Mouse (Mus musculus): ENCODE data around the gene Polrmt. TPM values are rescaled to one million over a fixed set of nuclear protein-coding genes. Genes with fewer than 3 reads are reported as not detected.
A peak's percentile ranks its signal among the peaks of the same experiment; 100 is the strongest.

Gene Polrmt
- polyA plus RNA-seq, 1 experiment from 2014 or later, result 32.5 TPM

DNA sequence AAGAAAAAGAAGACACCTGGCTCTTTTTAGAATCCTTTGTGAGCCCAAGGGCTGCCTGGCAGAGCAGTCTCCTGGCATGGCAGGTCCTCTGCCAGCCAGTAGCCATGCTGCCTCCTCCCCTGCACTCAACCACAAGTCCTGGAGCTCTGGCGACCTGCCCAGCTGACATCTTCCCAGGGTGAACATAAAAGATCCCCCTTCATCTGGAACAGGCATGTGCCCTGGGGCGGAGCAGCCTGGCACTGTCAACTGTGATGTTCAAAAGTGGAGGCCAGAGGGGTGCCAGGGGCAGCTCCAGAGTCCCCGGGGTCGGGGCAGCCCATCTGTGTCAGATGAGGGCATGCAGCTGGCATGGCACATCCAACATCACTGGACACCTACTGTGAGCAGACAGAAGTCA lies 31.4 kb downstream of the Polrmt start:
- Histone ChIP-seq H3K4me1 (ENCODE audit: control insufficient read depth, insufficient read depth, low read length) (peaks cover 6% of the 10 kb centered on the region; the same call in 1 of the 2 replicates), H3K4me3 (ENCODE audit: low read depth, low read length) (no peak overlapping the region), H3K9me3 (ENCODE audit: control insufficient read depth, low read length) (no peaks in the 10 kb centered on the region), H3K27me3 (replicated peaks; ENCODE audit: control insufficient read depth, insufficient read depth, low read length) (peaks cover 47% of the 10 kb centered on the region), H3K36me3 (ENCODE audit: control insufficient read depth, insufficient read depth, low read length) (peaks cover 23% of the 10 kb centered on the region), H3K9ac (ENCODE audit: low read depth, low read length) (no peak overlapping the region), H3K4me2 (ENCODE audit: low read depth, low read length) (no peak overlapping the region), H3K27ac (replicated peaks; ENCODE audit: low read depth, low read length) (no peak overlapping the region)
- no peak for ATAC-seq (ENCODE audit: low read depth)
- DNase-seq (ENCODE audit: low spot score), result no peak
- 61% methylated on average over 4 of the region's 4 CpGs for WGBS

DNA sequence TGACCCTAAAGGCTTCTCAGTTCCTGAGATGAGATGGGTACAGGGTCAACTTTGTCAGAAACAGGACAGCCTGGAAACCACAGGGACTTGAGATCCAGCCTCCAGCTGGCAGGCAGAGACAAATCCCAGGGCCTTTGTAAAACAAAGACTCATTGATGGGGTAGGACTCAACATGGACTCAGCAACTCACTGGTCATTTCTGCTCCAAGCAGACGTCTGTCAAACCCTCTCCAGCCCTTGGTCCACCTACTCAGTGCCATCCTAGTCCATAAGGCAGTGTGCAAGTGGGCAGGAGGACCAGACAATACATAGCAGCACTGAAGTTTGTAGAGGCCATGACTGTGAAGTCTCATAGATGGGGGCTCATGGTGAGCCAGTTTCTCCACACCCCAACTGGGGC lies 33.2 kb downstream of the Polrmt start:
- ATAC-seq (ENCODE audit: low read depth), result no peak
- 36% methylated on average over 1 of the region's 1 CpGs for WGBS
- H3K27ac ChIP-seq (replicated peaks; ENCODE audit: low read depth, low read length), result no peak overlapping the region
- H3K4me3 ChIP-seq (ENCODE audit: low read depth, low read length), result no peak overlapping the region
- H3K9ac ChIP-seq (ENCODE audit: low read depth, low read length), result no peak overlapping the region
- peaks cover 41% of the 10 kb centered on the region for H3K36me3 ChIP-seq (ENCODE audit: control insufficient read depth, insufficient read depth, low read length)
- no peak for DNase-seq (ENCODE audit: low spot score)
- peaks cover 6% of the 10 kb centered on the region; the same call in 1 of the 2 replicates for H3K4me1 ChIP-seq (ENCODE audit: control insufficient read depth, insufficient read depth, low read length)
- H3K9me3 ChIP-seq (ENCODE audit: control insufficient read depth, low read length), result no peaks in the 10 kb centered on the region
- H3K27me3 ChIP-seq (replicated peaks; ENCODE audit: control insufficient read depth, insufficient read depth, low read length), result peaks cover 37% of the 10 kb centered on the region
- H3K4me2 ChIP-seq (ENCODE audit: low read depth, low read length), result no peak overlapping the region

DNA sequence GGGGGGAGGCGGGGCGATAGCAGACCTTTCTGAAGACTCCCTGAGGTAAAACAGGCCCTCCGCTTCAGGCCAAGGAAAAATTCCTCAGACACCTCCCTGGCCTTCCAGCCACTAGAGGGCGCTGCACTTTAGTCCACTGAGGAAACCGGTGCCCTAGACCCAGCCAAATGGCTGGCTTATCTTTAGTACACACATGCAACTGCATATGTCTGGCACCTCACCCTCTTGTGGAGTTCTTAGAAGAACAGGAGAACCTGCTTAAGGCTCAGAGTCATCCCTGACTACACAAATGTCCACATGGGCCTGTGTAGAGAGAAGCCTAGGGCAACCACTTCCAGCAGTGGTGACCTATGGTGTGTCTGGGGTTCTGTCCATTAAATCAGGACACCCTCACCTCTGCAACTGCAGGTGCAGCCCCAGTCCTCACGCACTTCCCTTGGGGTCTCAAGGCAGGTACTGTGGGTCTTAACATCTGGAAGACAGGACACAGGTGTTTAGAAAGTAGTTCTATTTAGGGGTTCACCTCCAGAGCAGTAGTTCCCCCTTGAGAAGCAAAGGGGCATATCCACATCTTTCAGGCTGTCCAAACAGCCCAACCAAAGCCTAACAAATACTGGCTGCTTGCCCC lies 33.8 kb downstream of the Polrmt start:
- H3K4me3 ChIP-seq (ENCODE audit: low read depth, low read length), result no peak overlapping the region
- H3K9ac ChIP-seq (ENCODE audit: low read depth, low read length), result no peak overlapping the region
- peaks cover 41% of the 10 kb centered on the region for H3K36me3 ChIP-seq (ENCODE audit: control insufficient read depth, insufficient read depth, low read length)
- H3K4me2 ChIP-seq (ENCODE audit: low read depth, low read length), result no peak overlapping the region
- peaks cover 31% of the 10 kb centered on the region for H3K27me3 ChIP-seq (replicated peaks; ENCODE audit: control insufficient read depth, insufficient read depth, low read length)
- DNase-seq (ENCODE audit: low spot score) (peak; percentile 71), ATAC-seq (ENCODE audit: low read depth) (peak; percentile 17; the same call in 1 of the 2 replicates)
- WGBS, result 10% methylated on average over 4 of the region's 6 CpGs
- no peaks in the 10 kb centered on the region for H3K9me3 ChIP-seq (ENCODE audit: control insufficient read depth, low read length)
- peaks cover 6% of the 10 kb centered on the region; the same call in 1 of the 2 replicates for H3K4me1 ChIP-seq (ENCODE audit: control insufficient read depth, insufficient read depth, low read length)
- no peak overlapping the region for H3K27ac ChIP-seq (replicated peaks; ENCODE audit: low read depth, low read length)

DNA sequence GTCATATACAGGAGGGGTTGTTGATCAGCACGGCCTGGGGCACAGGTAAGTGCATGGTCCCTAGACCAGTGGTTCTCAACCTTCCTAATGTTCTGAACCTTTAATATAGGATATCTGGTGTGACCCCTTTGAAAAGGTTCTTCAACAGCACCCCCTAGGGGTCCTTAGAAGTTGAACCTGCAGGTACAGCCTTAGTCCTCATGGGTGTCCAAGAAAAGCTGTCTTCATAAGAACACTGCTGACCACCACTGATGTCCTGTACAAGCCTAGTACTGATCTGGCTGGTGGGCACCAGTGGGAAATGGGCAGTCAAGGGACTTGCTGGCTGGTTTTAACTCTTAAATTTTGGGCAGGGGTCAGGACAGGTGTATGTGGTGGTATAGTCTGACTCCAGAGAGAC lies 34.4 kb downstream of the Polrmt start:
- H3K36me3 ChIP-seq (ENCODE audit: control insufficient read depth, insufficient read depth, low read length), result peaks cover 43% of the 10 kb centered on the region
- no peak overlapping the region for H3K27ac ChIP-seq (replicated peaks; ENCODE audit: low read depth, low read length)
- no peak overlapping the region for H3K9ac ChIP-seq (ENCODE audit: low read depth, low read length)
- H3K27me3 ChIP-seq (replicated peaks; ENCODE audit: control insufficient read depth, insufficient read depth, low read length), result peaks cover 26% of the 10 kb centered on the region
- H3K4me2 ChIP-seq (ENCODE audit: low read depth, low read length), result no peak overlapping the region
- ATAC-seq (ENCODE audit: low read depth), result 0 out of 2 replicates have a peak, but pooled peaks have one; percentile 5
- no peak for DNase-seq (ENCODE audit: low spot score)
- 80% methylated on average over 1 of the region's 1 CpGs for WGBS
- H3K4me1 ChIP-seq (ENCODE audit: control insufficient read depth, insufficient read depth, low read length), result peaks cover 2% of the 10 kb centered on the region; the same call in 1 of the 2 replicates
- H3K9me3 ChIP-seq (ENCODE audit: control insufficient read depth, low read length), result no peaks in the 10 kb centered on the region
- no peak overlapping the region for H3K4me3 ChIP-seq (ENCODE audit: low read depth, low read length)

DNA sequence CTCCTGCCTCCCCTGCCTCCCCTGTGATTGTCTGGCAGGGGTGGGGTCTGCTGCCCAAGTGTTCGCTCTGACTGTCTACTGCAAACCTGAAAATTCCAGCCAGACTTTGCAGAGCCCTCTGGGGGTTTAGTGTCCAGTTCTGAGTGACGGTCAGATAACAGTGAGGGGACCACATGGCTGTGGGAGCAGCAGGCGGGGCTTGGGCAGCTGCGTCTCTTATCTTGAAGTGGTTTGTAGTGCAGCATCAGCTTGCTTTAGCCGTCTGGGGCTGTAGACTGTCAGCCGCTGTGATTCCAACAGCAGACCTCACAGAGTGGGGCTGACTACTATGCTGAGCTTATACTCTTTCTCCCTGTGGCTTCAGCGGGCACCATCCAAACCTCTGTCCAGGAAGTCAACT lies 37.1 kb downstream of the Polrmt start:
- ATAC-seq (ENCODE audit: low read depth) (no peak), DNase-seq (ENCODE audit: low spot score) (no peak)
- H3K27me3 ChIP-seq (replicated peaks; ENCODE audit: control insufficient read depth, insufficient read depth, low read length), result no peaks in the 10 kb centered on the region
- 81% methylated on average over 7 of the region's 7 CpGs for WGBS
- no peak overlapping the region for H3K4me3 ChIP-seq (ENCODE audit: low read depth, low read length)
- H3K4me2 ChIP-seq (ENCODE audit: low read depth, low read length), result no peak overlapping the region
- H3K4me1 ChIP-seq (ENCODE audit: control insufficient read depth, insufficient read depth, low read length), result peaks cover 17% of the 10 kb centered on the region
- no peak overlapping the region for H3K9ac ChIP-seq (ENCODE audit: low read depth, low read length)
- H3K27ac ChIP-seq (replicated peaks; ENCODE audit: low read depth, low read length), result no peak overlapping the region
- H3K36me3 ChIP-seq (ENCODE audit: control insufficient read depth, insufficient read depth, low read length), result peaks cover 48% of the 10 kb centered on the region
- no peaks in the 10 kb centered on the region for H3K9me3 ChIP-seq (ENCODE audit: control insufficient read depth, low read length)

DNA sequence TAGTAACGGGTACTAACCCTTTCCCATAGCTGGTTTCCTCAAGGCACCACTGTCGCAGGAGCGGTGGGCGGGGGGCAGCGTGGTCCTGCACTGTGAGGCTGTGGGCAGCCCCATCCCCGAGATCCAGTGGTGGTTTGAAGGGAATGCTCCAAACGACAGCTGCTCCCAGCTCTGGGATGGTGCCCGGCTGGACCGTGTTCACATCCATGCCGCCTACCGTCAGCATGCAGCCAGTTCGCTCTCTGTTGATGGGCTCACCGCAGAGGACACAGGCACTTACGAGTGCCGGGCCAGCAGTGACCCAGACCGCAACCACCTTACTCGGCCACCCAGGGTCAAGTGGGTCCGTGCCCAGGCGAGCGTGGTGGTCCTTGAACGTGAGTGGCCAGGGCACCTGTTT lies 37.7 kb downstream of the Polrmt start:
- no peak for ATAC-seq (ENCODE audit: low read depth)
- Histone ChIP-seq H3K27me3 (replicated peaks; ENCODE audit: control insufficient read depth, insufficient read depth, low read length) (no peaks in the 10 kb centered on the region), H3K4me1 (ENCODE audit: control insufficient read depth, insufficient read depth, low read length) (peaks cover 20% of the 10 kb centered on the region), H3K36me3 (ENCODE audit: control insufficient read depth, insufficient read depth, low read length) (peaks cover 48% of the 10 kb centered on the region), H3K9me3 (ENCODE audit: control insufficient read depth, low read length) (no peaks in the 10 kb centered on the region), H3K27ac (replicated peaks; ENCODE audit: low read depth, low read length) (no peak overlapping the region), H3K4me2 (ENCODE audit: low read depth, low read length) (no peak overlapping the region), H3K4me3 (ENCODE audit: low read depth, low read length) (no peak overlapping the region), H3K9ac (ENCODE audit: low read depth, low read length) (no peak overlapping the region)
- WGBS, result 87% methylated on average over 21 of the region's 21 CpGs
- DNase-seq (ENCODE audit: low spot score), result no peak

DNA sequence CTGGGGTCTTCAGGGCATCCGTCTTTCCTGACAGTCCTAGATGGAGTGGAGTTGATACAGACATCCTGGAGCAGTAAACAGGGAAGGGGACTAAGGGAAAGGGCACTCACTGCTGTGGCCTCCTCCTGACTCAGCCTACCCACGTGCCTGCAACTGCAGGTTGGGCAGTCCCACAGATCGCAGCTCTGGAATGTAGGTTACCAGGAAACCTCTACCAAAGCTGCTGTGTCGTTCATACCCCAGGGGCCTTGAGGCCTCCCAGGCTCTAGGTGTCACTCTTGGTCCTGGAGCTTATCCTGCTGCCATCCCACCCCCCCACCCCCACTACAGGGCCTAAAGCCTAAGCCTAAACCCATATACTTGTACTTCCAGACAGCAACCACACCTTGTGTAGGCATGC lies 38.6 kb downstream of the Polrmt start:
- Histone ChIP-seq H3K27me3 (replicated peaks; ENCODE audit: control insufficient read depth, insufficient read depth, low read length) (no peaks in the 10 kb centered on the region), H3K9ac (ENCODE audit: low read depth, low read length) (no peak overlapping the region), H3K4me3 (ENCODE audit: low read depth, low read length) (no peak overlapping the region), H3K4me2 (ENCODE audit: low read depth, low read length) (no peak overlapping the region), H3K27ac (replicated peaks; ENCODE audit: low read depth, low read length) (no peak overlapping the region), H3K9me3 (ENCODE audit: control insufficient read depth, low read length) (no peaks in the 10 kb centered on the region), H3K4me1 (ENCODE audit: control insufficient read depth, insufficient read depth, low read length) (peaks cover 20% of the 10 kb centered on the region), H3K36me3 (ENCODE audit: control insufficient read depth, insufficient read depth, low read length) (peaks cover 48% of the 10 kb centered on the region)
- DNase-seq (ENCODE audit: low spot score) (no peak), ATAC-seq (ENCODE audit: low read depth) (no peak)
- WGBS, result 71% methylated on average over 4 of the region's 4 CpGs

DNA sequence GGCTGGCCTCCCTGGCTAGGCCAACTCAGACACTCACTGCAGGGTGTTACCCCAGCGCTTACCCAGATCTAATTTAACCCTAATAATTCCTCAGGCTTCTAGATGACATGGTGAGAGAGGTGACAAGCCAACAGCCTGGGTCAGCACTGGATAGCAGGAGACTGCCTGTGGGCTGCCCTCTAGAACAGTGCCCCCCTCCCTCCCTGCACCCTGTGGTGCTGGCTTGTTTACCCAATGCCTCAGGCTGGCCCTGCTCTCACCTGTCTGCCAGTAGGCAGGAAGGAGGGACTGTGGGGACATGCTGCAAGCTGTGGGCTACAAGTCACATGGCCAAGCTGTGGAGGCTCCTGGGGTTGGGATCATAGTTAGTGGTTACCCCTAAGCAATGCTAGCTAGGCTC lies 39.2 kb downstream of the Polrmt start:
- H3K36me3 ChIP-seq (ENCODE audit: control insufficient read depth, insufficient read depth, low read length), result peaks cover 47% of the 10 kb centered on the region

More for the DNA sequence above, 39.2 kb downstream of the Polrmt start:
- H3K9me3 ChIP-seq (ENCODE audit: control insufficient read depth, low read length), result no peaks in the 10 kb centered on the region
- peak overlapping the region; percentile 94; the same call in 1 of the 2 replicates for H3K4me2 ChIP-seq (ENCODE audit: low read depth, low read length)
- no peaks in the 10 kb centered on the region for H3K27me3 ChIP-seq (replicated peaks; ENCODE audit: control insufficient read depth, insufficient read depth, low read length)
- no peak for ATAC-seq (ENCODE audit: low read depth)
- peaks cover 20% of the 10 kb centered on the region for H3K4me1 ChIP-seq (ENCODE audit: control insufficient read depth, insufficient read depth, low read length)
- no peak overlapping the region for H3K27ac ChIP-seq (replicated peaks; ENCODE audit: low read depth, low read length)
- no peak overlapping the region for H3K4me3 ChIP-seq (ENCODE audit: low read depth, low read length)
- no peak overlapping the region for H3K9ac ChIP-seq (ENCODE audit: low read depth, low read length)
- no peak for DNase-seq (ENCODE audit: low spot score)
- WGBS, result 80% methylated on average over 1 of the region's 1 CpGs

Data from embryonic facial prominence, embryonic 14.5 days (tissue).